Mouse (Mus musculus) forebrain, embryonic 10.5 days (tissue): Measurements from ENCODE around the gene Ank3. TPM values are rescaled to one million over a fixed set of nuclear protein-coding genes. Genes with fewer than 3 reads are reported as not detected.

Source experiments
- DNase-seq: peaks from one replicate; pipeline ENCODE4 v3.0.0-alpha.2; 2017; ENCODE audit warnings: low spot score; ENCODE audit errors: extremely low spot score
- H3K27ac ChIP-seq: fragments of 300-500 bp; sonication (generic); 2 replicates; pipeline ENCODE4 v1.5.1; 2016; ENCODE audit warnings: mild to moderate bottlenecking
- H3K27me3 ChIP-seq: fragments of 300-500 bp; sonication (generic); 2 replicates; pipeline ENCODE4 v1.6.1; 2016; ENCODE audit warnings: mild to moderate bottlenecking; ENCODE audit not compliant: poor library complexity, severe bottlenecking
- H3K36me3 ChIP-seq: fragments of 300-500 bp; sonication (generic); replicated peaks from 2 replicates; pipeline ENCODE4 v1.6.1; 2016; ENCODE audit warnings: mild to moderate bottlenecking, moderate library complexity
- H3K4me1 ChIP-seq: fragments of 300-500 bp; sonication (generic); 2 replicates; pipeline ENCODE4 v1.6.1; 2016
- H3K4me3 ChIP-seq: fragments of 300-500 bp; sonication (generic); 2 replicates; pipeline ENCODE4 v1.5.1; 2016; ENCODE audit warnings: mild to moderate bottlenecking, moderate library complexity
- H3K9me3 ChIP-seq: fragments of 300-500 bp; sonication (generic); 2 replicates; pipeline ENCODE4 v1.6.1; 2016; ENCODE audit warnings: mild to moderate bottlenecking, moderate library complexity
- WGBS: fragments of 180-500 bp; shearing (Covaris S2); methylation state at CpG from one replicate; pipeline ENCODE4 v1.1.7; 2016; 5-methylcytosine and 5-hydroxymethylcytosine counted together
- polyA plus RNA-seq: library from polyadenylated mRNA; unstranded; fragments of >200 nt; fragmentation: Nextera tagmentation; extraction: Ambion mirVana; gene quantifications from 2 replicates; pipeline ENCODE4 v1.2.1, GENCODE M21; 2016

The Ank3 gene
- polyA plus RNA-seq, 1 experiment from 2014 or later = 24.8 TPM

- no peak for DNase-seq
- no peaks in the 10 kb centered on the region for H3K27me3 ChIP-seq
- WGBS = 68% methylated on average over 7 of the region's 7 CpGs
- no peaks in the 10 kb centered on the region for H3K36me3 ChIP-seq
- H3K4me3 ChIP-seq = no peak overlapping the region
- H3K9me3 ChIP-seq = no peaks in the 10 kb centered on the region
- H3K27ac ChIP-seq = no peak overlapping the region
- H3K4me1 ChIP-seq = 0 out of 2 replicates have a peak, but pooled peaks cover 1% of the 10 kb centered on the region
Observed at GRCm38 (mm10) chr10:69630802-69631388, 232.3 kb downstream of the Ank3 start.

GRCm38 (mm10) chr10:69632885-69633284 lies 234.3 kb downstream of the Ank3 start:
- 94% methylated on average over 8 of the region's 8 CpGs for WGBS
- Histone ChIP-seq H3K4me3 (no peak overlapping the region), H3K27me3 (no peaks in the 10 kb centered on the region), H3K9me3 (no peaks in the 10 kb centered on the region), H3K4me1 (0 out of 2 replicates have a peak, but pooled peaks cover 6% of the 10 kb centered on the region), H3K27ac (no peak overlapping the region), H3K36me3 (no peaks in the 10 kb centered on the region)
- DNase-seq = no peak

- Histone ChIP-seq H3K27me3 (no peaks in the 10 kb centered on the region), H3K36me3 (no peaks in the 10 kb centered on the region), H3K4me3 (no peak overlapping the region), H3K9me3 (no peaks in the 10 kb centered on the region), H3K27ac (no peak overlapping the region), H3K4me1 (0 out of 2 replicates have a peak, but pooled peaks cover 6% of the 10 kb centered on the region)
- 91% methylated on average over 5 of the region's 5 CpGs for WGBS
- DNase-seq = no peak
Observed at GRCm38 (mm10) chr10:69634891-69635290, 236.3 kb downstream of the Ank3 start.

- Histone ChIP-seq H3K9me3 (no peaks in the 10 kb centered on the region), H3K27me3 (no peaks in the 10 kb centered on the region), H3K4me3 (no peak overlapping the region), H3K36me3 (no peaks in the 10 kb centered on the region), H3K4me1 (0 out of 2 replicates have a peak, but pooled peaks cover 6% of the 10 kb centered on the region), H3K27ac (no peak overlapping the region)
- DNase-seq = no peak
- WGBS = 80% methylated on average over 11 of the region's 11 CpGs
Observed at GRCm38 (mm10) chr10:69635910-69636656, 237.5 kb downstream of the Ank3 start.

- Histone ChIP-seq H3K9me3 (no peaks in the 10 kb centered on the region), H3K4me3 (no peak overlapping the region), H3K4me1 (0 out of 2 replicates have a peak, but pooled peaks cover 6% of the 10 kb centered on the region), H3K27me3 (no peaks in the 10 kb centered on the region), H3K36me3 (no peaks in the 10 kb centered on the region), H3K27ac (no peak overlapping the region)
- DNase-seq = no peak
- 94% methylated on average over 6 of the region's 6 CpGs for WGBS
Observed at GRCm38 (mm10) chr10:69639138-69639537, 240.6 kb downstream of the Ank3 start.

- H3K27me3 ChIP-seq = no peaks in the 10 kb centered on the region
- H3K9me3 ChIP-seq = no peaks in the 10 kb centered on the region
- no peak overlapping the region for H3K4me3 ChIP-seq
- H3K27ac ChIP-seq = no peak overlapping the region
- H3K36me3 ChIP-seq = no peaks in the 10 kb centered on the region
- 72% methylated on average over 4 of the region's 4 CpGs for WGBS
- no peak for DNase-seq
- H3K4me1 ChIP-seq = 0 out of 2 replicates have a peak, but pooled peaks cover 6% of the 10 kb centered on the region
Observed at GRCm38 (mm10) chr10:69640617-69641016, 242.0 kb downstream of the Ank3 start.

- DNase-seq = no peak
- Histone ChIP-seq H3K36me3 (no peaks in the 10 kb centered on the region), H3K27me3 (no peaks in the 10 kb centered on the region), H3K27ac (no peak overlapping the region), H3K9me3 (no peaks in the 10 kb centered on the region), H3K4me3 (no peak overlapping the region), H3K4me1 (peaks cover 10% of the 10 kb centered on the region)
- WGBS = 62% methylated on average over 3 of the region's 3 CpGs
Observed at GRCm38 (mm10) chr10:69643481-69643880, 244.9 kb downstream of the Ank3 start.

- Histone ChIP-seq H3K27ac (no peak overlapping the region), H3K4me1 (peaks cover 14% of the 10 kb centered on the region), H3K27me3 (no peaks in the 10 kb centered on the region), H3K9me3 (no peaks in the 10 kb centered on the region), H3K36me3 (no peaks in the 10 kb centered on the region), H3K4me3 (no peak overlapping the region)
- DNase-seq = no peak
- WGBS = 91% methylated on average over 6 of the region's 6 CpGs
Observed at GRCm38 (mm10) chr10:69643986-69644385, 245.4 kb downstream of the Ank3 start.

GRCm38 (mm10) chr10:69645311-69645802 lies 246.8 kb downstream of the Ank3 start:
- no peak for DNase-seq
- Histone ChIP-seq H3K4me1 (peaks cover 18% of the 10 kb centered on the region), H3K9me3 (no peaks in the 10 kb centered on the region), H3K27ac (no peak overlapping the region), H3K36me3 (no peaks in the 10 kb centered on the region), H3K4me3 (no peak overlapping the region), H3K27me3 (no peaks in the 10 kb centered on the region)
- WGBS = 86% methylated on average over 5 of the region's 5 CpGs

GRCm38 (mm10) chr10:69645929-69646328 lies 247.4 kb downstream of the Ank3 start:
- Histone ChIP-seq H3K4me3 (no peak overlapping the region), H3K9me3 (no peaks in the 10 kb centered on the region), H3K36me3 (no peaks in the 10 kb centered on the region), H3K27ac (no peak overlapping the region), H3K27me3 (no peaks in the 10 kb centered on the region), H3K4me1 (peaks cover 23% of the 10 kb centered on the region)
- no peak for DNase-seq
- 94% methylated on average over 9 of the region's 9 CpGs for WGBS

GRCm38 (mm10) chr10:69650074-69650473 lies 251.5 kb downstream of the Ank3 start:
- Histone ChIP-seq H3K27me3 (no peaks in the 10 kb centered on the region), H3K4me3 (no peak overlapping the region), H3K36me3 (no peaks in the 10 kb centered on the region), H3K4me1 (peaks cover 41% of the 10 kb centered on the region), H3K27ac (no peak overlapping the region), H3K9me3 (no peaks in the 10 kb centered on the region)
- no peak for DNase-seq
- WGBS = 61% methylated on average over 3 of the region's 4 CpGs

GRCm38 (mm10) chr10:69652660-69653059 lies 254.1 kb downstream of the Ank3 start:
- Histone ChIP-seq H3K9me3 (no peaks in the 10 kb centered on the region), H3K27ac (no peak overlapping the region), H3K36me3 (no peaks in the 10 kb centered on the region), H3K4me1 (peaks cover 38% of the 10 kb centered on the region), H3K27me3 (no peaks in the 10 kb centered on the region), H3K4me3 (no peak overlapping the region)
- 76% methylated on average over 5 of the region's 5 CpGs for WGBS
- no peak for DNase-seq

- no peak for DNase-seq
- peaks cover 34% of the 10 kb centered on the region for H3K4me1 ChIP-seq
Observed at GRCm38 (mm10) chr10:69653121-69653677, 254.6 kb downstream of the Ank3 start.

More at GRCm38 (mm10) chr10:69653121-69653677, 254.6 kb downstream of the Ank3 start:
- Histone ChIP-seq H3K27me3 (no peaks in the 10 kb centered on the region), H3K4me3 (no peak overlapping the region), H3K36me3 (no peaks in the 10 kb centered on the region), H3K9me3 (no peaks in the 10 kb centered on the region), H3K27ac (no peak overlapping the region)
- WGBS = 38% methylated on average over 5 of the region's 5 CpGs
